Mouse (Mus musculus): Measurements from ENCODE around the gene Hook2. TPM values are rescaled to one million over a fixed set of nuclear protein-coding genes. Genes with fewer than 3 reads are reported as not detected.

The Hook2 gene
- polyA plus RNA-seq, 1 experiment from 2014 or later = 7.7 TPM

GRCm38 (mm10) chr8:85035165-85035727 lies 44.8 kb downstream of the Hook2 start:
- WGBS = 4% methylated on average over 12 of the region's 12 CpGs

GRCm38 (mm10) chr8:85035728-85036310 lies 45.4 kb downstream of the Hook2 start:
- Histone ChIP-seq H3K4me1 (replicated peaks) (peaks cover 24% of the 10 kb centered on the region), H3K27ac (ENCODE audit: poor library complexity, severe bottlenecking) (peak overlapping the region; percentile 72), H3K4me3 (peak overlapping the region; percentile 92), H3K9me3 (replicated peaks) (no peaks in the 10 kb centered on the region), H3K9ac (peak overlapping the region; percentile 73), H3K27me3 (replicated peaks) (no peaks in the 10 kb centered on the region), H3K4me2 (peak overlapping the region; percentile 92), H3K36me3 (peaks cover 42% of the 10 kb centered on the region)
- under 1% methylated on average over 15 of the region's 15 CpGs for WGBS
- no peak for ATAC-seq (ENCODE audit: insufficient number of reproducible peaks, low FRiP score)

More at GRCm38 (mm10) chr8:85035165-85035727, 44.8 kb downstream of the Hook2 start:
- peak overlapping the region; percentile 73 for H3K9ac ChIP-seq
- peak overlapping the region; percentile 92 for H3K4me3 ChIP-seq
- H3K4me1 ChIP-seq (replicated peaks) = peaks cover 24% of the 10 kb centered on the region
- no peaks in the 10 kb centered on the region for H3K27me3 ChIP-seq (replicated peaks)
- peak overlapping the region; percentile 72 for H3K27ac ChIP-seq (ENCODE audit: poor library complexity, severe bottlenecking)
- peak overlapping the region; percentile 92 for H3K4me2 ChIP-seq
- H3K9me3 ChIP-seq (replicated peaks) = no peaks in the 10 kb centered on the region
- ATAC-seq (ENCODE audit: insufficient number of reproducible peaks, low FRiP score) = no peak
- peaks cover 41% of the 10 kb centered on the region for H3K36me3 ChIP-seq

GRCm38 (mm10) chr8:85036381-85036717 lies 45.9 kb downstream of the Hook2 start:
- Histone ChIP-seq H3K4me2 (peak overlapping the region; percentile 92), H3K4me3 (peak overlapping the region; percentile 92), H3K9ac (peak overlapping the region; percentile 73), H3K27me3 (replicated peaks) (no peaks in the 10 kb centered on the region), H3K9me3 (replicated peaks) (no peaks in the 10 kb centered on the region), H3K27ac (ENCODE audit: poor library complexity, severe bottlenecking) (peak overlapping the region; percentile 72), H3K4me1 (replicated peaks) (peaks cover 24% of the 10 kb centered on the region), H3K36me3 (peaks cover 43% of the 10 kb centered on the region)
- 0% methylated on average over 9 of the region's 9 CpGs for WGBS
- peak; percentile 9 for ATAC-seq (ENCODE audit: insufficient number of reproducible peaks, low FRiP score)

GRCm38 (mm10) chr8:85036718-85037365 lies 46.4 kb downstream of the Hook2 start, which contains the start of gene Tnpo2:
Gene Tnpo2 (plus strand): TSS chr8:85036915.
- Histone ChIP-seq H3K4me1 (replicated peaks) (peaks cover 24% of the 10 kb centered on the region), H3K36me3 (peaks cover 43% of the 10 kb centered on the region), H3K9me3 (replicated peaks) (no peaks in the 10 kb centered on the region), H3K4me2 (peak within 1 kb of the TSS; percentile 92), H3K9ac (peak within 1 kb of the TSS; percentile 95), H3K4me3 (peak within 1 kb of the TSS; percentile 92), H3K27me3 (replicated peaks) (no peaks in the 10 kb centered on the region), H3K27ac (ENCODE audit: poor library complexity, severe bottlenecking) (peak within 1 kb of the TSS; percentile 99)
- peak; percentile 94 for ATAC-seq (ENCODE audit: insufficient number of reproducible peaks, low FRiP score)
- WGBS = under 1% methylated on average over 59 of the region's 59 CpGs

- H3K27ac ChIP-seq (ENCODE audit: poor library complexity, severe bottlenecking) = peak overlapping the region; percentile 99
These were observed 46.9 kb downstream of the Hook2 start for GRCm38 (mm10) chr8:85037366-85037680.

GRCm38 (mm10) chr8:85037681-85038531 lies 47.5 kb downstream of the Hook2 start:
- Histone ChIP-seq H3K4me2 (peak overlapping the region; percentile 91), H3K27me3 (replicated peaks) (no peaks in the 10 kb centered on the region), H3K9ac (peak overlapping the region; percentile 95), H3K27ac (ENCODE audit: poor library complexity, severe bottlenecking) (peak overlapping the region; percentile 99), H3K9me3 (replicated peaks) (no peaks in the 10 kb centered on the region), H3K4me1 (replicated peaks) (peaks cover 24% of the 10 kb centered on the region), H3K36me3 (peaks cover 42% of the 10 kb centered on the region), H3K4me3 (peak overlapping the region; percentile 92)
- no peak; the same call in 1 of the 2 replicates for ATAC-seq (ENCODE audit: insufficient number of reproducible peaks, low FRiP score)
- under 1% methylated on average over 56 of the region's 57 CpGs for WGBS

More at GRCm38 (mm10) chr8:85037366-85037680, 46.9 kb downstream of the Hook2 start:
- ATAC-seq (ENCODE audit: insufficient number of reproducible peaks, low FRiP score) = peak; percentile 48
- 0% methylated on average over 14 of the region's 14 CpGs for WGBS
- Histone ChIP-seq H3K27me3 (replicated peaks) (no peaks in the 10 kb centered on the region), H3K36me3 (peaks cover 43% of the 10 kb centered on the region), H3K9me3 (replicated peaks) (no peaks in the 10 kb centered on the region), H3K4me3 (peak overlapping the region; percentile 92), H3K9ac (peak overlapping the region; percentile 95), H3K4me2 (peak overlapping the region; percentile 91), H3K4me1 (replicated peaks) (peaks cover 24% of the 10 kb centered on the region)

- Histone ChIP-seq H3K27ac (ENCODE audit: poor library complexity, severe bottlenecking) (no peak overlapping the region), H3K9me3 (replicated peaks) (no peaks in the 10 kb centered on the region), H3K9ac (no peak overlapping the region), H3K27me3 (replicated peaks) (no peaks in the 10 kb centered on the region), H3K36me3 (peaks cover 88% of the 10 kb centered on the region), H3K4me1 (replicated peaks) (peaks cover under 1% of the 10 kb centered on the region), H3K4me2 (no peak overlapping the region), H3K4me3 (no peak overlapping the region)
- ATAC-seq (ENCODE audit: insufficient number of reproducible peaks, low FRiP score) = no peak
- 87% methylated on average over 6 of the region's 6 CpGs for WGBS
These were observed 53.2 kb downstream of the Hook2 start for GRCm38 (mm10) chr8:85043619-85044018.

Other genes starting within 250 kb of the Hook2 start
- gene Nfix, start 190.3 kb upstream of the Hook2 start, polyA plus RNA-seq (2016; fragmentation: Nextera tagmentation; extraction: Ambion mirVana) = 9.2 and 10.9 TPM in 2 replicates
- 4.6 and 6.2 TPM in 2 replicates for gene Dand5, start 167.8 kb upstream of the Hook2 start, polyA plus RNA-seq (2016; fragmentation: Nextera tagmentation; extraction: Ambion mirVana)
- gene Gadd45gip1, start 159.1 kb upstream of the Hook2 start, polyA plus RNA-seq (2016; fragmentation: Nextera tagmentation; extraction: Ambion mirVana) = 50.9 and 52.1 TPM in 2 replicates
- 129 and 131 TPM in 2 replicates for gene Rad23a, start 149.9 kb upstream of the Hook2 start, polyA plus RNA-seq (2016; fragmentation: Nextera tagmentation; extraction: Ambion mirVana)
- 747 and 767 TPM in 2 replicates for gene Calr, start 143.7 kb upstream of the Hook2 start, polyA plus RNA-seq (2016; fragmentation: Nextera tagmentation; extraction: Ambion mirVana)
- 53.6 and 59.2 TPM in 2 replicates for gene Farsa, start 133.6 kb upstream of the Hook2 start, polyA plus RNA-seq (2016; fragmentation: Nextera tagmentation; extraction: Ambion mirVana)
- gene Syce2, start 118.5 kb upstream of the Hook2 start, polyA plus RNA-seq (2016; fragmentation: Nextera tagmentation; extraction: Ambion mirVana) = 36.5 and 36.9 TPM in 2 replicates
- gene Gcdh, start 96.7 kb upstream of the Hook2 start, polyA plus RNA-seq (2016; fragmentation: Nextera tagmentation; extraction: Ambion mirVana) = 35.5 and 36.2 TPM in 2 replicates
- 12.1 and 17.9 TPM in 2 replicates for gene Klf1, start 88.7 kb upstream of the Hook2 start, polyA plus RNA-seq (2016; fragmentation: Nextera tagmentation; extraction: Ambion mirVana)
- 4.2 and 4.3 TPM in 2 replicates for gene Dnase2a, start 82.0 kb upstream of the Hook2 start, polyA plus RNA-seq (2016; fragmentation: Nextera tagmentation; extraction: Ambion mirVana)
- gene Mast1, start 53.2 kb upstream of the Hook2 start, polyA plus RNA-seq (2016; fragmentation: Nextera tagmentation; extraction: Ambion mirVana) = 0.13 and 0.24 TPM in 2 replicates
- gene Rtbdn, start 43.6 kb upstream of the Hook2 start, polyA plus RNA-seq (2016; fragmentation: Nextera tagmentation; extraction: Ambion mirVana) = 0.20 and 0.31 TPM in 2 replicates
- not detected in 2 replicates for gene Gm49661, start 21.2 kb upstream of the Hook2 start, polyA plus RNA-seq (2016; fragmentation: Nextera tagmentation; extraction: Ambion mirVana)
- gene Prdx2, start 21.0 kb upstream of the Hook2 start, polyA plus RNA-seq (2016; fragmentation: Nextera tagmentation; extraction: Ambion mirVana) = 638 and 672 TPM in 2 replicates
- gene Rnaseh2a, start 20.8 kb upstream of the Hook2 start, polyA plus RNA-seq (2016; fragmentation: Nextera tagmentation; extraction: Ambion mirVana) = 77.1 and 79.0 TPM in 2 replicates
- 11.9 and 13.2 TPM in 2 replicates for gene Junb, start 11.9 kb upstream of the Hook2 start, polyA plus RNA-seq (2016; fragmentation: Nextera tagmentation; extraction: Ambion mirVana)
- gene Best2, start 23.9 kb downstream of the Hook2 start, polyA plus RNA-seq (2016; fragmentation: Nextera tagmentation; extraction: Ambion mirVana) = not detected in 2 replicates
- 114 and 118 TPM in 2 replicates for gene Asna1, start 34.7 kb downstream of the Hook2 start, polyA plus RNA-seq (2016; fragmentation: Nextera tagmentation; extraction: Ambion mirVana)
- gene Trir, start 36.2 kb downstream of the Hook2 start, polyA plus RNA-seq (2016; fragmentation: Nextera tagmentation; extraction: Ambion mirVana) = 102 and 109 TPM in 2 replicates
- gene Tnpo2, start 46.3 kb downstream of the Hook2 start, polyA plus RNA-seq (2016; fragmentation: Nextera tagmentation; extraction: Ambion mirVana) = 28.8 and 34.4 TPM in 2 replicates
- gene Fbxw9, start 69.5 kb downstream of the Hook2 start, polyA plus RNA-seq (2016; fragmentation: Nextera tagmentation; extraction: Ambion mirVana) = 17.3 and 18.8 TPM in 2 replicates
- not detected in 2 replicates for gene Gm5741, start 77.4 kb downstream of the Hook2 start, polyA plus RNA-seq (2016; fragmentation: Nextera tagmentation; extraction: Ambion mirVana)
- gene Dhps, start 81.2 kb downstream of the Hook2 start, polyA plus RNA-seq (2016; fragmentation: Nextera tagmentation; extraction: Ambion mirVana) = 50.4 and 60.9 TPM in 2 replicates
- gene Wdr83os, start 90.1 kb downstream of the Hook2 start, polyA plus RNA-seq (2016; fragmentation: Nextera tagmentation; extraction: Ambion mirVana) = 107 and 109 TPM in 2 replicates
- 31.7 and 33.2 TPM in 2 replicates for gene Wdr83, start 90.7 kb downstream of the Hook2 start, polyA plus RNA-seq (2016; fragmentation: Nextera tagmentation; extraction: Ambion mirVana)
- gene Man2b1, start 92.7 kb downstream of the Hook2 start, polyA plus RNA-seq (2016; fragmentation: Nextera tagmentation; extraction: Ambion mirVana) = 33.2 and 34.8 TPM in 2 replicates
- 1.2 and 1.3 TPM in 2 replicates for gene Zfp791, start 132.5 kb downstream of the Hook2 start, polyA plus RNA-seq (2016; fragmentation: Nextera tagmentation; extraction: Ambion mirVana)
- gene Cks1brt, start 161.3 kb downstream of the Hook2 start, polyA plus RNA-seq (2016; fragmentation: Nextera tagmentation; extraction: Ambion mirVana) = not detected in 2 replicates
- not detected in 2 replicates for gene Olfr371, start 235.4 kb downstream of the Hook2 start, polyA plus RNA-seq (2016; fragmentation: Nextera tagmentation; extraction: Ambion mirVana)